ENCODE assay signal across 17 mouse cellular contexts in genomic region chr6:143830131-143830530, GRCm38 (mm10).
DNase-seq lines count a peak whose midpoint lies in the region; ATAC-seq and TF ChIP-seq lines count a peak whose summit lies in the region.
"Had no signal": no experiment of that assay in that cellular context is flagged by ENCODE, and none has a peak within 500 bp of the region (broad histone marks: within the 10 kb centered on the region; RNA-seq: fewer than 3 reads in every experiment).

No protein-coding gene starts in this region.

- H3K4me1 ChIP-seq in CH12.LX (ENCODE audit: control insufficient read depth in 1 of 2, insufficient read depth in 2 of 2), result peaks cover 0 to 15% of the 10 kb centered on the region in 2 experiments; a peak in 2 of 4 replicates
- H3K4me1 ChIP-seq in lung, postnatal 0 days (ENCODE audit: insufficient read depth, low read depth, low read length), result no peaks in the 10 kb centered on the region
- H3K4me1 ChIP-seq: forebrain, embryonic 13.5 days; heart, embryonic 13.5 days; hindbrain, embryonic 15.5 days had no signal

- in situ Hi-C loops in CH12.LX (cut with MboI; ENCODE audit: low pct_ligation_motif_present, low pct_unique_long_range_greater_than_20kb, low sequenced_read_pairs), result no loop called here

- H3K9ac ChIP-seq in CH12.LX (ENCODE audit: insufficient read depth, low read depth), result no peak overlapping the region
- H3K9ac ChIP-seq in lung, postnatal 0 days (replicated peaks; ENCODE audit: low read depth), result no peak overlapping the region
- H3K9ac ChIP-seq: embryonic facial prominence, embryonic 13.5 days; forebrain, embryonic 13.5 days; heart, embryonic 13.5 days; hindbrain, embryonic 15.5 days had no signal

- peak; percentile 9 for DNase-seq in adrenal gland, adult 8-10 months
- DNase-seq in adrenal gland, postnatal 10 days, result no peak
- DNase-seq in 3T3-L1 (ENCODE audit: low read depth, low spot score), result peak; percentile 58
- peak; percentile 41 for DNase-seq in CH12.LX (ENCODE audit: extremely low read depth)
- peak; percentile 54 for DNase-seq in naive thymus-derived CD4-positive, alpha-beta T cell, adult 2 months (ENCODE audit: low read depth)
- DNase-seq in lung, postnatal 0 days (ENCODE audit: low spot score), result no peak
- DNase-seq: cerebellum, adult 2 months; cerebellum, postnatal 10 days; gastrocnemius, postnatal 36 days; heart, postnatal 36 days had no signal

- dilution Hi-C loops in CH12.LX (cut with MboI; ENCODE audit: extremely low pct_ligation_motif_present, extremely low pct_unique_long_range_greater_than_20kb, low sequenced_read_pairs), result no loop called here

- TF ChIP-seq RAD21 in CH12.LX (IDR thresholded peaks at IDR 0.05; ENCODE audit: low read depth, low read length), result no peak

- TF ChIP-seq CTCF in CH12.LX (conservative IDR thresholded peaks at IDR 0.05 in 1 of 2, IDR thresholded peaks at IDR 0.05 in 1 of 2; ENCODE audit: low read depth in 2 of 2, low read length in 2 of 2), result no peak
- TF ChIP-seq CTCF in lung, postnatal 0 days (IDR thresholded peaks at IDR 0.05), result no peak

- ATAC-seq in lung, postnatal 0 days, result no peak
- ATAC-seq: activated CD4-positive, CD25-positive, alpha-beta regulatory T cell, adult 4 months; CD4-positive, CD25-positive, alpha-beta regulatory T cell, adult 4 months; forebrain, embryonic 13.5 days; intestine, embryonic 16.5 days had no signal

- H3K4me3 ChIP-seq in CH12.LX (replicated peaks in 1 of 3; ENCODE audit: low read depth in 2 of 3, low read length in 2 of 3, poor library complexity in 1 of 3), result no peak overlapping the region
- H3K4me3 ChIP-seq in lung, postnatal 0 days (ENCODE audit: low read depth, low read length), result no peak overlapping the region
- H3K4me3 ChIP-seq: embryonic facial prominence, embryonic 13.5 days; forebrain, embryonic 13.5 days; heart, embryonic 13.5 days; hindbrain, embryonic 15.5 days had no signal

- no peaks in the 10 kb centered on the region for H3K27me3 ChIP-seq in CH12.LX (replicated peaks)
- no peaks in the 10 kb centered on the region for H3K27me3 ChIP-seq in lung, postnatal 0 days (replicated peaks; ENCODE audit: insufficient read depth, low read length)
- H3K27me3 ChIP-seq: forebrain, embryonic 13.5 days; heart, embryonic 13.5 days; hindbrain, embryonic 15.5 days had no signal

- no peaks in the 10 kb centered on the region for H3K9me3 ChIP-seq in CH12.LX (replicated peaks; ENCODE audit: low read length)
- H3K9me3 ChIP-seq in lung, postnatal 0 days (ENCODE audit: low read length), result no peaks in the 10 kb centered on the region
- H3K9me3 ChIP-seq: embryonic facial prominence, embryonic 13.5 days; forebrain, embryonic 13.5 days; heart, embryonic 13.5 days; hindbrain, embryonic 15.5 days had no signal

- no peaks in the 10 kb centered on the region for H3K79me2 ChIP-seq in CH12.LX (replicated peaks; ENCODE audit: control insufficient read depth, extremely low read depth, insufficient read depth, poor library complexity, severe bottlenecking)

- H3K36me3 ChIP-seq in CH12.LX (replicated peaks in 1 of 2; ENCODE audit: control insufficient read depth in 1 of 2, insufficient read depth in 1 of 2, low read length in 1 of 2), result no peaks in the 10 kb centered on the region
- no peaks in the 10 kb centered on the region for H3K36me3 ChIP-seq in lung, postnatal 0 days (ENCODE audit: insufficient read depth, low read length)
- H3K36me3 ChIP-seq: hindbrain, embryonic 15.5 days had no signal

- 63% methylated on average over 2 of the region's 2 CpGs for WGBS in lung, postnatal 0 days

- H3K27ac ChIP-seq in CH12.LX (ENCODE audit: insufficient read depth, low read depth), result no peak overlapping the region
- H3K27ac ChIP-seq in lung, postnatal 0 days (ENCODE audit: low read length), result no peak overlapping the region
- H3K27ac ChIP-seq: embryonic facial prominence, embryonic 13.5 days; forebrain, embryonic 13.5 days; heart, embryonic 13.5 days; hindbrain, embryonic 15.5 days had no signal

- H3K4me2 ChIP-seq in CH12.LX (ENCODE audit: insufficient read depth, low read depth, poor library complexity, severe bottlenecking), result no peak overlapping the region
- no peak overlapping the region for H3K4me2 ChIP-seq in lung, postnatal 0 days (replicated peaks; ENCODE audit: low read depth, low read length)
- H3K4me2 ChIP-seq: embryonic facial prominence, embryonic 13.5 days; forebrain, embryonic 13.5 days; heart, embryonic 13.5 days; hindbrain, embryonic 15.5 days had no signal

- TF ChIP-seq POLR2A in CH12.LX (IDR thresholded peaks at IDR 0.05; ENCODE audit: low read depth, low read length), result no peak

- TF ChIP-seq EP300 in CH12.LX (IDR thresholded peaks at IDR 0.05; ENCODE audit: low read length), result no peak
- no peak for TF ChIP-seq EP300 in lung, postnatal 0 days (IDR thresholded peaks at IDR 0.05)

TF ChIP-seq in CH12.LX, 34 proteins besides CTCF, POLR2A, EP300 and RAD21:
- TF ChIP-seq RCOR1 (conservative IDR thresholded peaks at IDR 0.05; ENCODE audit: low read depth, low read length), result no peak
- no peak for TF ChIP-seq MAFK (IDR thresholded peaks at IDR 0.05; ENCODE audit: insufficient replicate concordance, low read length)
- TF ChIP-seq ZC3H11A (IDR thresholded peaks at IDR 0.05; ENCODE audit: low read depth, low read length), result no peak
- no peak for TF ChIP-seq SMC3 (IDR thresholded peaks at IDR 0.05; ENCODE audit: low read depth, low read length)
- TF ChIP-seq CHD2 (IDR thresholded peaks at IDR 0.05; ENCODE audit: low read length), result no peak
- TF ChIP-seq MYC (IDR thresholded peaks at IDR 0.05; ENCODE audit: low read depth, low read length), result no peak
- TF ChIP-seq IRF4 (IDR thresholded peaks at IDR 0.05; ENCODE audit: low read depth, low read length), result no peak; the same call in 1 of the 2 replicates
- TF ChIP-seq NRF1 (IDR thresholded peaks at IDR 0.05; ENCODE audit: low read depth, low read length), result no peak
- no peak for TF ChIP-seq MEF2A (IDR thresholded peaks at IDR 0.05; ENCODE audit: borderline replicate concordance, low read depth, low read length)

Comparison
In these comparisons a context has a peak if more than half of its experiments do, and no peak if none do; other contexts are left out.
1. DNase-seq: peak in adrenal gland, adult 8-10 months (single experiment), 3T3-L1 (single experiment), CH12.LX (single experiment) and naive thymus-derived CD4-positive, alpha-beta T cell, adult 2 months (single experiment); none in adrenal gland, postnatal 10 days (single experiment) and lung, postnatal 0 days (single experiment).